Mouse (Mus musculus): Measurements from ENCODE around the gene C530025M09Rik. TPM values are rescaled to one million over a fixed set of nuclear protein-coding genes. Genes with fewer than 3 reads are reported as not detected.

Gene C530025M09Rik
- polyA plus RNA-seq, 1 experiment from 2014 or later: not detected

- no peak for TF ChIP-seq CTCF (IDR thresholded peaks at IDR 0.05; ENCODE audit: low read depth)
- no peaks in the 10 kb centered on the region for H3K9me3 ChIP-seq (ENCODE audit: low read depth, low read length)
- H3K36me3 ChIP-seq (ENCODE audit: insufficient read depth): no peaks in the 10 kb centered on the region
- H3K27me3 ChIP-seq (ENCODE audit: insufficient read depth, low read length): no peaks in the 10 kb centered on the region
- H3K4me2 ChIP-seq: no peak overlapping the region
- no peak overlapping the region for H3K9ac ChIP-seq
- 56% methylated on average over 4 of the region's 4 CpGs for WGBS
- no peak overlapping the region for H3K4me3 ChIP-seq (ENCODE audit: low read depth, low read length)
- H3K4me1 ChIP-seq (ENCODE audit: insufficient read depth): no peaks in the 10 kb centered on the region
- H3K27ac ChIP-seq (ENCODE audit: low read depth): no peak overlapping the region
- DNase-seq (no peak), ATAC-seq (ENCODE audit: insufficient read depth) (no peak)
Observed at GRCm38 (mm10) chr2:149848778-149849177, 17.8 kb upstream of the C530025M09Rik start.

GRCm38 (mm10) chr2:149844575-149844974 lies 13.6 kb upstream of the C530025M09Rik start:
- TF ChIP-seq CTCF (IDR thresholded peaks at IDR 0.05; ENCODE audit: low read depth): no peak
- Histone ChIP-seq H3K36me3 (ENCODE audit: insufficient read depth) (no peaks in the 10 kb centered on the region), H3K27ac (ENCODE audit: low read depth) (no peak overlapping the region), H3K4me1 (ENCODE audit: insufficient read depth) (no peaks in the 10 kb centered on the region), H3K27me3 (ENCODE audit: insufficient read depth, low read length) (no peaks in the 10 kb centered on the region), H3K4me2 (no peak overlapping the region), H3K9ac (no peak overlapping the region), H3K4me3 (ENCODE audit: low read depth, low read length) (no peak overlapping the region), H3K9me3 (ENCODE audit: low read depth, low read length) (no peaks in the 10 kb centered on the region)
- DNase-seq (peak; percentile 20), ATAC-seq (ENCODE audit: insufficient read depth) (peak; percentile 49; the same call in 1 of the 2 replicates)
- 45% methylated on average over 2 of the region's 2 CpGs for WGBS

- no peak for TF ChIP-seq CTCF (IDR thresholded peaks at IDR 0.05; ENCODE audit: low read depth)
- Histone ChIP-seq H3K4me2 (no peak overlapping the region), H3K9ac (no peak overlapping the region), H3K4me3 (ENCODE audit: low read depth, low read length) (no peak overlapping the region), H3K36me3 (ENCODE audit: insufficient read depth) (no peaks in the 10 kb centered on the region), H3K27ac (ENCODE audit: low read depth) (no peak overlapping the region), H3K4me1 (ENCODE audit: insufficient read depth) (no peaks in the 10 kb centered on the region), H3K27me3 (ENCODE audit: insufficient read depth, low read length) (no peaks in the 10 kb centered on the region), H3K9me3 (ENCODE audit: low read depth, low read length) (no peaks in the 10 kb centered on the region)
- 74% methylated on average over 2 of the region's 2 CpGs for WGBS
- DNase-seq (no peak), ATAC-seq (ENCODE audit: insufficient read depth) (no peak)
Observed at GRCm38 (mm10) chr2:149839666-149840065, 8.7 kb upstream of the C530025M09Rik start.

DNA sequence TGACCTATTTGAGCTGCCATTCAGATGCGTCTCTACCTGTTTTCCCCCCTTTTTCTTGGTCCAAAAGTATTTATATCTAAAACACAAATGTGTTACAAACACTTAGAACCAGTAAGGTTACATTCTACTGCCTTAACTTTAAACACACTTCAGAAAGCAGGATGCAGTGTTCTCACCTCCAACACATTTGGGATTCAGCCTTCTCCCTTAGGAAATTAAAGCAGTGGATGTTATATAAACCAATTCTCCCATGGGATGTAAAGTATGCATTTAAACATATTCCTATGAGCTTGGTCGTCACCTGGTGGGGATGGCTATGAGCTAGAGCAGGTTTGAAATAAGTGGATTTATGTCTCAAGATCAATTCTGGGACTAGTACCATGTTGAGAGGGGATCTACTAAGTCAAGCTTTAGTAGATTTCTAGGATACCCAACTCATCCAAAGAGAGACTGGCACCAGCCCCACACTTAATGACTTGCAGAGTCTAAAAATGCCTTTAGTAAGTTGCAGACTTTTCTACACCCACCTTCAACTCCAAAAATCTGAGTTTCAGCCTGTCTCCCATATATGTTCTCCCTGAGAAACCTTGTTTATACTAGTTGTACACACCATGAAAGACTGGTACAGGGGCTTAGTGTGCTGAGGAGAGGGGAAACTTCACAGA lies 5.6 kb upstream of the C530025M09Rik start:
- ATAC-seq (ENCODE audit: insufficient read depth) (no peak), DNase-seq (no peak)
- no peak overlapping the region for H3K4me3 ChIP-seq (ENCODE audit: low read depth, low read length)

GRCm38 (mm10) chr2:149835091-149835490 lies 4.1 kb upstream of the C530025M09Rik start:
- no peaks in the 10 kb centered on the region for H3K36me3 ChIP-seq (ENCODE audit: insufficient read depth)
- no peak overlapping the region for H3K9ac ChIP-seq
- no peak for TF ChIP-seq CTCF (IDR thresholded peaks at IDR 0.05; ENCODE audit: low read depth)
- no peaks in the 10 kb centered on the region for H3K9me3 ChIP-seq (ENCODE audit: low read depth, low read length)
- no peak overlapping the region for H3K4me3 ChIP-seq (ENCODE audit: low read depth, low read length)
- no peak overlapping the region for H3K4me2 ChIP-seq
- peaks cover 26% of the 10 kb centered on the region for H3K27me3 ChIP-seq (ENCODE audit: insufficient read depth, low read length)
- ATAC-seq (ENCODE audit: insufficient read depth): no peak
- WGBS: 100% methylated on average over 1 of the region's 1 CpGs
- H3K27ac ChIP-seq (ENCODE audit: low read depth): no peak overlapping the region
- no peak for DNase-seq
- no peaks in the 10 kb centered on the region for H3K4me1 ChIP-seq (ENCODE audit: insufficient read depth)

More for the DNA sequence above, 5.6 kb upstream of the C530025M09Rik start:
- Histone ChIP-seq H3K9me3 (ENCODE audit: low read depth, low read length) (no peaks in the 10 kb centered on the region), H3K36me3 (ENCODE audit: insufficient read depth) (no peaks in the 10 kb centered on the region), H3K4me2 (no peak overlapping the region), H3K4me1 (ENCODE audit: insufficient read depth) (no peaks in the 10 kb centered on the region), H3K27ac (ENCODE audit: low read depth) (no peak overlapping the region), H3K9ac (no peak overlapping the region), H3K27me3 (ENCODE audit: insufficient read depth, low read length) (peaks cover 11% of the 10 kb centered on the region)
- WGBS: 77% methylated on average over 2 of the region's 2 CpGs
- TF ChIP-seq CTCF (IDR thresholded peaks at IDR 0.05; ENCODE audit: low read depth): no peak

DNA sequence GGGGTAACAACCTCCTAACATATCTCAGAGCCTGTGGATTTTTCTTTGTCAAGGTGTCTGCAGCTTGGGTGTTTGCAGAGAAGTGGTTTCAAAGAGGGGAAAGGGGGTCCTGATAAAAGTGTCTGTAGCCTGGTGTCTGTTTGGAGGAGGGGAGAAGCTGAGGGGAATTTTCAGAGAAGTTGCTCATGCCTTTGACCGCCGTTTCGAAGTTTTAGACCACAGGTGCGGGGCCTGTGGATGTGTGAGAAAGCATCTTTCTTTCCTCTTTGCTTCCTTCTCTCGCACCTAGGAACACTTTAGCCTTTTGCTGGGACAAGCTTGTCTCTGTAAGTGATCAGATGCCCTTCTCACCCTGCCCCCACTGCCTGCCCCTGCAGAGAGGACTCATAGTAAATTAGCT lies 1.3 kb upstream of the C530025M09Rik start:
- Histone ChIP-seq H3K9me3 (ENCODE audit: low read depth, low read length) (no peaks in the 10 kb centered on the region), H3K27me3 (ENCODE audit: insufficient read depth, low read length) (peaks cover 37% of the 10 kb centered on the region), H3K4me3 (ENCODE audit: low read depth, low read length) (peak overlapping the region; percentile 49; the same call in 1 of the 2 replicates), H3K27ac (ENCODE audit: low read depth) (no peak overlapping the region), H3K4me1 (ENCODE audit: insufficient read depth) (no peaks in the 10 kb centered on the region), H3K9ac (no peak overlapping the region), H3K4me2 (peak overlapping the region; percentile 92; the same call in 1 of the 2 replicates), H3K36me3 (ENCODE audit: insufficient read depth) (no peaks in the 10 kb centered on the region)
- WGBS: 12% methylated on average over 5 of the region's 5 CpGs
- DNase-seq: no peak
- ATAC-seq (ENCODE audit: insufficient read depth): no peak
- no peak for TF ChIP-seq CTCF (IDR thresholded peaks at IDR 0.05; ENCODE audit: low read depth)

GRCm38 (mm10) chr2:149831459-149832245 lies 639 bp upstream of the C530025M09Rik start:
- DNase-seq (peak; percentile 6), ATAC-seq (ENCODE audit: insufficient read depth) (peak; percentile 9; the same call in 1 of the 2 replicates)
- Histone ChIP-seq H3K27ac (ENCODE audit: low read depth) (no peak overlapping the region), H3K4me2 (peak overlapping the region; percentile 92), H3K9ac (peak overlapping the region; percentile 50; the same call in 1 of the 2 replicates), H3K27me3 (ENCODE audit: insufficient read depth, low read length) (peaks cover 37% of the 10 kb centered on the region), H3K9me3 (ENCODE audit: low read depth, low read length) (no peaks in the 10 kb centered on the region), H3K4me3 (ENCODE audit: low read depth, low read length) (peak overlapping the region; percentile 49), H3K4me1 (ENCODE audit: insufficient read depth) (no peaks in the 10 kb centered on the region), H3K36me3 (ENCODE audit: insufficient read depth) (no peaks in the 10 kb centered on the region)
- TF ChIP-seq CTCF (IDR thresholded peaks at IDR 0.05; ENCODE audit: low read depth): 0 out of 2 replicates have a peak, but pooled peaks have one; percentile 11
- WGBS: 2% methylated on average over 29 of the region's 29 CpGs

Data from lung, embryonic 14.5 days (tissue).